Mouse (Mus musculus) ES-Bruce4 (cell line): ENCODE results near the gene Pik3r1.

ENCODE experiments used
- CTCF ChIP-seq: IDR thresholded peaks from one replicate; pipeline ENCODE4 v1.8.1; 2011; ENCODE audit warnings: low read depth, low read length
- EP300 ChIP-seq: IDR thresholded peaks from 2 replicates; pipeline ENCODE4 v1.6.1; 2011; ENCODE audit warnings: low read depth, low read length; ENCODE audit not compliant: insufficient read depth
- POLR2A ChIP-seq: IDR thresholded peaks from one replicate; pipeline ENCODE4 v1.8.1; 2011; ENCODE audit warnings: low read length; ENCODE audit not compliant: insufficient read depth

DNA sequence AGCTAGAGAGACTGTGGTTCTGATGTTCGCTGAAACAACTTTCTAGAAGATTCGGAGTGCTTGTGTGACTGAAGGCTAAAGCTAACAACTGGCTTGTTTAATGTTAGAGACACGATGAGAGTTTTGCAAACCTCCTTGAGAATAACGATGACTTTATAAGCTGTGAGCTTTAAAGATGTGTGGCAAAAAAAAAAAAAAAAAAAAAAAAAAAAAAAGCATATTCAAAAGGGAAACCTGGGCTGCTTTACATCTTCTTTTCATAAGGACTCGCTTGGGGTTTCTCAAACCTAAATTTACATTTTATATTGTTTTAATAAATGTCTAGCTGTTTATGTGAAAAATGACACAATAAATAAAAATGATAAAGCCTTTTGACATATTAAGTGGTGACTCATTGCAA, 44.3 kb upstream of the Pik3r1 start:
- TF ChIP-seq CTCF (no peak), POLR2A (no peak), EP300 (no peak)
